Mouse (Mus musculus) erythroblast, adult 5-6 weeks (primary cell): Measurements from ENCODE around the gene Sesn3. TPM values are rescaled to one million over a fixed set of nuclear protein-coding genes. Genes with fewer than 3 reads are reported as not detected.

Experiments
- ATAC-seq: replicated peaks from 2 replicates; pipeline ENCODE4 v1.8.0; 2016; ENCODE audit warnings: moderate number of reproducible peaks, mild to moderate bottlenecking, moderate TSS enrichment, inconsistent platforms; ENCODE audit not compliant: poor library complexity, low FRiP score, severe bottlenecking
- total RNA-seq, 2 experiments: library from RNA; stranded (forward) in 1 of 2; stranded (reverse) in 1 of 2; fragments of 150-400 nt in 1 of 2; fragments of 200-764, 138-1000 nt in 1 of 2; gene quantifications; 2 replicates each; pipeline versions ENCODE4 v1.2.3 to v1.2.4; 2015 to 2017; ENCODE audit warnings: low replicate concordance in 2 of 2

Sesn3 gene
- total RNA-seq, 2 experiments from 2014 or later, result 0.68 to 3.1 TPM

- ATAC-seq, result no peak
Measured at GRCm38 (mm10) chr9:14276481-14277287, 1.8 kb downstream of the Sesn3 start.

- ATAC-seq, result no peak
Measured at GRCm38 (mm10) chr9:14277365-14277991, 2.6 kb downstream of the Sesn3 start.

GRCm38 (mm10) chr9:14280696-14281095 lies 5.8 kb downstream of the Sesn3 start:
- ATAC-seq, result no peak

GRCm38 (mm10) chr9:14285036-14285435 lies 10.2 kb downstream of the Sesn3 start:
- ATAC-seq, result no peak

- no peak for ATAC-seq
Measured at GRCm38 (mm10) chr9:14287234-14287633, 12.4 kb downstream of the Sesn3 start.

- no peak for ATAC-seq
Measured at GRCm38 (mm10) chr9:14288500-14288899, 13.6 kb downstream of the Sesn3 start.

GRCm38 (mm10) chr9:14293866-14294265 lies 19.0 kb downstream of the Sesn3 start:
- no peak for ATAC-seq

- ATAC-seq, result no peak
Measured at GRCm38 (mm10) chr9:14295680-14296440, 21.0 kb downstream of the Sesn3 start.

GRCm38 (mm10) chr9:14297204-14297603 lies 22.3 kb downstream of the Sesn3 start:
- no peak for ATAC-seq

GRCm38 (mm10) chr9:14299819-14300218 lies 25.0 kb downstream of the Sesn3 start:
- ATAC-seq, result no peak

GRCm38 (mm10) chr9:14300795-14301194 lies 25.9 kb downstream of the Sesn3 start:
- ATAC-seq, result no peak

GRCm38 (mm10) chr9:14304262-14304968 lies 29.5 kb downstream of the Sesn3 start:
- ATAC-seq, result no peak

- ATAC-seq, result no peak
Measured at GRCm38 (mm10) chr9:14307341-14307740, 32.5 kb downstream of the Sesn3 start.

GRCm38 (mm10) chr9:14313968-14314367 lies 39.1 kb downstream of the Sesn3 start:
- no peak for ATAC-seq

- no peak for ATAC-seq
Measured at GRCm38 (mm10) chr9:14314477-14314876, 39.6 kb downstream of the Sesn3 start.

- no peak for ATAC-seq
Measured at GRCm38 (mm10) chr9:14316618-14317017, 41.8 kb downstream of the Sesn3 start.

- no peak for ATAC-seq
Measured at GRCm38 (mm10) chr9:14335829-14336228, 61.0 kb downstream of the Sesn3 start.

- ATAC-seq, result no peak
Measured at GRCm38 (mm10) chr9:14336901-14337300, 62.0 kb downstream of the Sesn3 start.

- no peak for ATAC-seq
Measured at GRCm38 (mm10) chr9:14338701-14339100, 63.8 kb downstream of the Sesn3 start.

GRCm38 (mm10) chr9:14342041-14342668 lies 67.3 kb downstream of the Sesn3 start:
- ATAC-seq, result no peak
